Mouse (Mus musculus) kidney, adult 8-10 months (tissue): ENCODE data around the gene Nrxn3.

Experiments used
- DNase-seq, 2 experiments: peaks; one replicate each; pipeline ENCODE4 v3.0.0; 2022

Gene Nrxn3

DNA sequence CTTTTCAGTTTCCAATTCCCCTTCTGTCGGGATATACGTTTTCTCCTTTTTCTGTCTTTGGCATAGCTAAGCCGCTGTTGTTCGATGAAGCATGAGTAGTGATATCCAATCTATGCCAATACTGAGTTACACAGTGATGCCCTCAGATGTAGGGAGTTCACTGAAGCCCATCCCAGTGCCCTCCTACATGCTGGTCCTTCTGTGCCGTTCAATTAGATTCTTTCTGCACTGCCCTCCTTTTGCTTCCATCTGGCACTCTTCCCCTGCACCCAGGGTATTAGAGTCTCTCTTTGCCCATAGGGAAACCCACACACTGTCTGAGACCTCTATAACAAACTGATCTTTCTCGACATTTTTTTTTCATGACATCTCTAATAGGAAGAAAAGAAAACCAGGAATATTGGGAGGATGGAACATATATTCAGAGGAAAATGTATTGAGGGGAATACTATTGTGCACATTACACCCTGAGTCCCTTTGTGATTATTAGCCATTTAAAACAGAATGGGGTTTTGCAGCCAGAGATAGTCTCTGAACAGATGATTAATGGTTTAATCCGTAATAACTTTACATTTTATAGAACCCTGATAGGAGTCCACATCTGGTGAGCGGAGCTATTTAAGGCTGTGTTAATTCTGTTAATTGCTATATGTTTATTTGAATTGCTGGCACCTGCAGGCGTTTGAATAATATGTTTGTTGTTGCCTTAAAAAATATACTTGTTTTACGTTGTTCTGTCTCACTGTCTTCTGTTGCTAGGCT, 476.3 kb downstream of the Nrxn3 start:
- DNase-seq: no peak

DNA sequence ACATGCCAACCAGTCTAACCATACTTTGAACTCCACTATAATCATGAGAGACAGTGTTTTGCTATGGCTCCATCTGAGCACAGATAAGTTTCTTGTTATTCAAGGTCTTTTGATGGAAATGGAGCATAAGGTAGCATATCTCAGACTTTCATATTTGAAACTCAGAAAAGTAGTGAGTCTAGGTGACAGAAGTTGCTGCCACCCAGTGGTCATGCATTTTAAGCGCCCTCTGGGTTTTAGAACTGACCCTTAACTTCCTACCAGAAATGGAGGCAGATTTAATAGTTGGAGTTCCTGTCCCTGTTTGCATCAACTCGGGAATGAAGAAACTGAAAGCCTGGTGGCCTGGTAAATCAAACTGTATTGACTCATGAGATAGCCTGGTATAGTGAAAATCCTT, 488.9 kb downstream of the Nrxn3 start:
- DNase-seq: peak in 1 of 2 experiments; percentile 2

DNA sequence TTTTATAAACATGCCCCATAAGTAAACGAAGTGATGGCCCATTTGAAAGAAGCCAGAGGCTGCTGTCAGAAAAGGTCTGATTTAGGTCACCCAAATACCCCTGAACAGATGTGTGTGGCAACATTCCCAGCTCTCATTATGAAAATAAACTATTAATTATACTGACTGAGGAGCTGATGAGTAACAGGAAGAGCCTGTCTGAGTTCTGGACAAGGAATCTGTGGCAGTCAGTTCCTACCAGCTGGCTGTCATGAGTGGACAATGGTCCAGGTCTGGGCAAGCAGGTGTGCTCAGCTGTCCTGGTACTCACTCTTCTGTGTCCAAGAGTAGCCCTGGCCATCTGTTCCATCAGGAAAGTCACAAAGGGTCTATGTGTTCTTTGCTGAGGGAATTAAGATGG, 517.1 kb downstream of the Nrxn3 start:
- no peak for DNase-seq

DNA sequence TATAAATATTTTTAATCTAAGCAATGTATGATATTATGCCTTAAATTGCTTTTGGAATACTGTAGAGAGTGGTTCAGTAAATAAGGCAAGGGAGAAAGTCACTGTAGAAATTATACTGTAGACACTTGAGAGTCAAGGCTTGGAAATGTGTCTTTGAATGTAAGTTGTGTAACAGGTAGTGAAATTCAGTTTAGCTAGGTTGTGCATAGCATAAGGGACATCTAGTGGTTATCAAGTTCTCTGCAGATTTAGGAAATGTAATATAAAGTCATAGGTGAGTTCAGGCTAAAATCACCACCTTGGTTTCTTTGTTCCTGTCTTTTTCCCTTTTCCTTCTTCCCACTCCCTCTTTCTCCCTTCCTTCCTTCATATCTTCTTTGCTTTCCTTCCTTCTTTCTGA, 518.9 kb downstream of the Nrxn3 start:
- no peak for DNase-seq

DNA sequence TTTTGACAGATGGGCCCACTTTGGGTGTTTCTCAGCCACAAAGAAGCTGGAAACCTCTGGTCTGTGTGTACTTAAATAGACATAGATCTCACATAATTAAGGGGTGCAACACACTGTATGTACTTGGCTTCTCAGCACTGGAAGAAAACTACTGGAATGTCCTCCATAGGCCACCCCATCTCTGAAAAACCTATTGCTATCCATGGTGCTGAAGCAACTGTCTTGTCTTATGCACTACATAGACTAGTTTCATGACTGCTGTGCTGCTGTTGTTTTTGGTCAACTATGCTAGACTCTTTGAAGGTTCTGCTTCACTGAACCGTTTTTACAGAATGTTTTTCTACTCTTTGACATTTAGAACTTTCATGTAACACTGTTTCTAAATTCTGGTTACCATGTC, 519.8 kb downstream of the Nrxn3 start:
- no peak for DNase-seq

DNA sequence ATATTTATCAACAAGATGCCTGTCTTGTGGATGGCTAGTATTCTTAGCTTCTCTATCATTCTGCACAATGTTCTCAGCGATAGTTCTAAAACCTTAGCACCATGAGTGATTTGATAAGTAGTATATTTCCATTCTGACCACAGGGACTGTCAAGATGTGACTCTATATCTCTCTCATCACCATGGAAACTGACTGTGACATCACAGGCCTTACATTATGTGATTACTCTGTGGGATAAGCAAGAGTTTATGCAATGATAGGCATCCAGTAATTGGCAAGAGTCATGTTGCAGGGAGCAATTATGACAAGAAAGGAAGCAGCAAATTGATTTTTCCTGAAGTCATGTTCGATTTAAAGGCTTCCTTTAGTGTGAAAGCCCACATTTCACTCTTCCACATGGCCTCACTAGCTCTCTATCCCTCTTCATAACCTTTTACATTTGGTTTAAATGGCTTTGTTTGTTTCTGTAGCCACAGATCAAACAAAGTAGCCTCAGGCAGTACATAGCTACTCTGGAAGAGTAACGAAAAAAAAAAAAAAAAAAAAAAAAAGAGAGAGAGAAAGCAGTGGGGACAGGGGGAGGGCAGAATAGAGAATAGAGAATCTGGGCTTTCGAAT, 532.7 kb downstream of the Nrxn3 start:
- DNase-seq: no peak

DNA sequence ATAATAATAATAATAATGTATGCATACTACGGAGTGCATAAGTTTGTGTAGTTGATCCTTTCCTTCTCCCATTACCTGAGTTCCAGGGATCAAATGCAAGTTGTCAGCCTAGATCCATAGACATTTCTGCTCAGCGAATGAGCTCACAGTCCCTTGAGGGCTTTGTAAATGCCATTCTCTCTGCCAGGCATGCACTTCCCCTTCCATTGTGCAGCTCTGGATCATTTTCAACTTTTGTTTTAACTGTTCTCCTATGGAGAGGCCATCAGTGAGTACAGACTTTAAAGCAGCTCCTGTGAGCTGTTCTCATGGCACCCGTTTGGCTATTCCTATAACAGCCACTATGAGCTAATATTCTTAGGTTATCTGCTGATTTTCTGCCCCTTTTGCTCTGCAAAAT, 536.2 kb downstream of the Nrxn3 start:
- DNase-seq: no peak

DNA sequence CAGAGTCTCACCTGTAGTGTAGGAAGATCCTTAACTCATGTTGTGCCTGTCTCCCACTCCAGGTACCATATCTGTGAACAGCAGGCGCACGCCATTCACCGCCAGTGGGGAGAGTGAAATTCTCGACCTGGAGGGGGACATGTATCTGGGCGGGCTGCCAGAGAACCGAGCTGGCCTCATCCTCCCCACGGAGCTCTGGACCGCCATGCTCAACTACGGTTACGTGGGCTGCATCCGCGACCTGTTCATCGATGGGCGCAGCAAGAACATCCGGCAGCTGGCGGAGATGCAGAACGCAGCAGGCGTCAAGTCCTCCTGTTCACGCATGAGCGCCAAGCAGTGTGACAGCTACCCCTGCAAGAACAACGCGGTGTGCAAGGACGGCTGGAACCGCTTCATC, 537.4 kb downstream of the Nrxn3 start:
- DNase-seq: no peak

DNA sequence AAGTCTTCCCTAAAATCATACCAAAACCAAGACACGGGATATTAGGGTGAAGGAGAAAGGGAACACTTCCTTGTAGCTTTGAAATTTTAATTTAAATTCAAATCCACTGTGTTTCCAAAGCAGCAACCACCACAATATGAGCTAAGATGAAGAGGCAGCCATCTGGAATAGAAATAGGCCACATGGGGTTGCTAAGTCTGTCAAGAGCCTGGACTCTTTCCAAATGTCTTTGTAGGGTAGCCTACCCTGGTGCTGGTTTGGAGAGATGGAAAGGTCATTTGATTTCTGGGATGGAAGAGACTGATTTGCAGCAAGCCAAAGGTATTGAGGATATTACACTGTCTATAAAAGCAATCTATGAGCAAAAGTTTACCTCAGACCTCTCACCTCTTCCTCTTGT, 539.6 kb downstream of the Nrxn3 start:
- no peak for DNase-seq

DNA sequence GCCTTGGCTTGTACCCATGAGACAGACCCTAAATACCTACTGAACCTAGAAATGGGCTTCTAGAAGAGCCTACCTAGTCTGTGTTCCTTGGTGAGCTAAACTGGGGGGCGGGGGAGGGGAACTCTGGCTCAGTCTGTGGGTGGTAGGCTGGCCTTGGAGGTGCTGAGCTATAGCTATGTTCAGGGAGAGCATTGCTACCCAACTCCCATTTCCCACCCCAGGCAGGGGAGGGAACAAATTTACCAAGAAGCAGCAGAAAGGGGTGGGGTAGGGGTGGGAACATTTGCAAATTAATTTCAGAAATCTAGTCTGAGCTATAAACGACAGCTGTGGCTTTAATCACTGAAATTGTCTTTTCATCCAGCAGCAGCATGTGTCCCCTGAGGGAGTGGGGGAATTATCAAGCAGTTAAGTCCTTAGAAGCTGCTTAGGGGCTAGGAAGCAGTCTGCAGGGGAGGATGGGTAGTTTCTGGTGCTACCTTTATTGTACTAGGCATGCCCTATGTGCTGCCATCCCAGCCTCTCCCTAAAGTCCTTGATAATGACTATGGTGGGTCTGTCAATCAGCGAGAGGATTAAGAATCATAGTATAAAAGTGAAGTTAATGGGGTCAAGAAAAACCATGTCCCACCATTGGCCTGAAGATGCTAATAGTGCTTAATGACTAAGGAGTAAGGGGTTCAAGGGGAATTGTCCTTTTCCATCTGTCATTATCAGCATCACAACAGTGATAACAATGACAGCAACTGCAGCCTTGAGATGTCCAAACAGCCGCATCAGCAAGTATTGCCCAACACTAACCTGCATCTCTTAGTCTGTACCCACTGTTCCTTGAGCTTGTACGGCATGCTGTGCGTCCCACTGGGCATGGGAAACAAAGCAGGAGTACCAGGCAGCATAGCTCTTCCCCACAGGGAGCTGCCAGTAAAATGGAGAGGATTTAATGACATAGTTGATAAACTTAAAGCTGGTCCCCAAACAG, 560.0 kb downstream of the Nrxn3 start:
- DNase-seq: no peak

DNA sequence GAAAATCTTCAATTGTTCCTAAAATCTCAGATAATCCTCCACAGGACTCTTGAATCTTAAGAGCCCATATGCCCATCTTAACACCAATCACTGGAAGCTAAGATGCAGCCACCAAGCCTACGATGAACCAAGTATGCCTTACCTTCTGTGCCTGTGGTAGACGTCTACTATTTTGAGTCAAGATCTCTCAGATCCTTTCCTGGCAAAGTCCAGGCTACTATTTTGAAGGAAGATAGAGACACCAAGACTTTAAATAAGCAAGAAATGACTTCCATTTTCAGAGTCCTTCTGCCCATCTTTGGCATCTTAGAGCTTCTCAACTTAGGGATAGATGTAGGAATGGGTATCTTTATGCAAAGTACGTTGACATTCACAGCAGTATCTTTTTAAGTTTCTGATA, 561.7 kb downstream of the Nrxn3 start:
- DNase-seq: no peak

DNA sequence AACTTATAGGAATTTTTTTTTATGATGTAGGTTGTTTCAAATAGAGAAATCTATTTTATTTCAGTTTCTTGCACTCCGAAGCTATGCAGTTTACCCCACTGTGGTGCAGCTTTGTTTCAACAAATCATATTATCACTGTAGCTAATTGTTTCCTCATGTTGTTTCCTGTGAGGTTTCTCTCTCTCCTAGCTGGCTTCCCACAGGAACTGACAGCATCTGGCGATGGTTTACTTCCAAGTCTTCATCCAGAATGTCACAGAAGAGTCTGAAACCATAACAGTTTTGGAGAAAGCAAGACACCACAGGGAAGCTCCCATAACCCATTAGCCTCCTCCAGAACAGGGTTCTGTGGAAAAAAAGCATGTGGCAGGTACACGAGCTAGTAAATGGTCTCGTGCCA, 564.4 kb downstream of the Nrxn3 start:
- no peak for DNase-seq

DNA sequence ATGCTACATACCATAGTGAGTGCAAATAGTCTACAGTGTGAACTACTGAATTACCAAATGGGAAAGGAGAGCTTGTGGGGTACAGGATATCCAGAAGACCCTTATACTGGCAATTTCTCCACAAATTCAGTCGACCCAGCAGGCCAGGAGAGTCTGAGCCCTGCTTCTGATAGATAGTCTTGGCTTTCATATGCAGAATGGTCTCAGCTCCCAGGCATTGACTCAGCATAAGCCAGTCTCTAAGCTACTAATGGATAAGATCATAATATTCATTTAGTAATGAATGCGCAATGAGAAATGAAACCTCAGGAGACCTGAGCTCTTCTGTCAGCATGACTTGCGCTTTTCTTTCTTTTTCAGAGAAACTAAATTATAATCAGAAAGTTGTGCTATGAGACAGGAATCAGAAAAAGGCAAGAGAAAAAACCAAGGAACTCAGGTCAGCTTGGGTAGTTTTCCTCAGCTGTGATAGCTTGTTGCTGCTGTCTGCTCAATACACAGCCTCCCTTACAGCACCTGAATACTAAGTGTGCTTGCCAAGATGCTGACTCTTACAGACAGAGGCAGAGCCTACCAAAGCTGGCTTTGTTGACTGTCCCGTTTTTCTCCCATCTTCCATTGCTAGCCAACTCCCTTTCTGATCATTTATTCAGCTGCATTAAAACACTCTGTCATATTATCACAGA, 567.1 kb downstream of the Nrxn3 start:
- DNase-seq: no peak

DNA sequence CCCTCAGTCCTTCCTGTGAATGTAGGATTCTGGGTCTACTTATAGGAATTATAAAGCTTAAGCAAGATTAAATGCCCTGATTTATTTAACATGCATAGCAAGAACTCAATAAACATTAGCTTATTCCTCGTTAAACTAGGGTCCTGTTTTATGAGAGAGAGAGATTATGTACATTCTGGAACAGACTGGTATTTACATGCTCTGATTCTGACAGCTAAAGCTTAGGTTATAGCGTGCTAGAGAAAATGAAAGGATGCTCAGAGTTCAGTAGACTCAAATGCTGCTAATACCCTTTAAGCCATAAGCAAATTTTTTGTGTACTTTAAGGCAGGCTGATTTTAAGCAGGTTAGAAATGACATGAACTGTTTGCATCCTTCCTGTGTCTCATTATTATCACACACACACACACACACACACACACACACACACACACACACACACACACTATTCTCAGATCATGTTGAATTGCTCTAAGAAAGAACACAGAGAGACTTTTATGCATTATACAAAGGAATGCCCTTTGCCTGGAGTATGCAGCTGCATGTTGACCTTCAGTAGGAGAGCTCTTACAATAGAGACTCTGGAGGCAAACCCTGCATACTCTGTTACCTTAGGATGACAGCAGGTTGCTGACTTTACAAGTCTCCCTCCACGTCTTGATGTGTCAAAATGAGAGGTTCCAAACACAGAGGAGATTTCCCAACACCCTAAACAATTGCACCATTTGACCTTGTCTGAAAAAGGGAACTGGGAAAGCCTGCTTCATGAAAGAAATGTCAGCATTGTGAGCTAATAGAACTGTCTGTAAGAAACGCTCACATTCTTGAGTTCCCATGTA, 568.3 kb downstream of the Nrxn3 start:
- no peak for DNase-seq

DNA sequence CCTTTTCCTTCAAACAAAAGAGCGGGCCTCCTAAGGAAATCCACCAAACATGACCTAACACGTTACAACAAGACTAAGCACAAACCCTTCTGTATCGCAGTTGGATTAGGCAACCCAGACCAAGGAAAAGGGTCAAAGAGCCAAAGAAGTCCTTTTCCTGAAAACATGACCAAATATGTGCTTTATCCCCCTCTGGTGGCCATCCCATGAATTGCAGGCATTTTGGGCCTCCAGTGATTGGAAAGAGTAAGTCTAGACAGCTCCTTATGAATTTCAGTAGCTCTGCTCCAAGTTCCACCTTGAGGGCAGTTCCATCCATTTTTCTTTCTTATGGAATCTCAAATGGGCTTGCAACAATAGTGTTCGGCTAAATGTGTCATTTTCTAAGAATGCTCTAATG, 579.3 kb downstream of the Nrxn3 start:
- DNase-seq: peak; percentile 9 to 69

DNA sequence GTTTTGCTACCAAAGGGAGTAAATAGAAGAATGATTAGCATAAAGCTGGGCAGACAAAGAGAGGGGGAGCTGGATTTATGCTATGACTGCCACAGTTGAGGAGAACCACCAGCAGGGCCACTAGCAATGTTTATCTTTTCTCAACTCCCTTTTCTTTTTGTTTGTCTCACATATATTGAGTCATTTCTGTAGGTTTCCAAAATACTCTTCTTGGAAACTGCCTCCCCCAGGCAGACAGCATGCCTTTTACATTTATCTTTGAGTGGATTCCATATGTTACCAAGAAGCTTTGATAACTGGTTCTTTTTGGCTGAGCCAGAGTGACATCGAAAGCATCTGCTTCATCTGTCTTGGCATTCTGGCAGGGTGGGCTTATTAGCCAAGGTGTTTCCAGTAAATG, 587.5 kb downstream of the Nrxn3 start:
- no peak for DNase-seq

DNA sequence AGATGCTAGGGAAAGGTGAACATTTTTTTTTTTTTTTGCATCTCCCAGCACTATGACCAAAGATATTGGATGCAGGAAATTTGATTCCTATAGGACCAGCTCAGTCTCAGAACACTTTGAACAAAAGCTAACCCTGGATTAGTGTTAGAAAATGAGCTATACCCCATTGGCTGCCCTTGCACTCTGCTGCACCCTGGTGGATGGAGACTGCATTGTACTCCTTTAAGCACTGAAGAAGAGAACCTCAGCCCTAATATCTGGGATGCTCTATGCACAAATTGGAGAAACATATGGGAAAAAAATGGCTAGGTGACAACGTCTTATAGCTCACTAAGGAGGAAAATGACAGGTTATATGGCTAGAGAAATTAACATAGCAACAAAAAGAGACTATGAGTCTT, 589.9 kb downstream of the Nrxn3 start:
- DNase-seq: peak in 1 of 2 experiments; percentile 24

DNA sequence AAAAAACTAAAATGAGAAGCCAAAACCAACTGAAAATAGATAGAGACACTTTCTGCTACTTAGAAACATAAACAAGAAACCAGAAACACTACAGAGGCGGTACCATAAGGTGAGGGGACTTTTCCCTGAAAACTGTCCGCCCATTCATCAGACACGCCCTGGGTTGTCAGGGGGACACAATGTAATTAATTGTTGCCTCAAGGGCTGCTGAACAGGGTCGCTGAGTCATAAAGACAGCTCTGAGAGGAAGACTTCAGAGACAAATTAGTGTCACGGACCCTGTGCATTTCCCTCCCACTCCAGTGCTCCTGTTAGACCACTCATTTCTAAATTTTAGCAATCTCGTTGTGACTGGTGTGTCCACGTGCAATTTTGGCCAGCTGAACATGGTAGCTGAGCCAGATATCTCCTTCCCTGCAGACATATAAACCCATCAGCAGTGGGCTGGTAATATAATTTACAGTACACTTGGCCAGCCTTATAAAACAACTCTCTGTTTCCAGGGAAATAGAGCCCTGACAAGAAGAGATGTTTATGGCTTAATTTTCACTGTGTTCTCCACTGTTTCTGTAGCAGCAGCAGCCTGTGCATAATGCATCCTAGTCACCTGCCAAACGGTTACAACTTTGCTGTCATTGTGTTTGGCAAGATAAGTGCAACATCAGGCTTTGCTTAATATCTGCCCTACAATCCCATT, 603.3 kb downstream of the Nrxn3 start:
- no peak for DNase-seq

DNA sequence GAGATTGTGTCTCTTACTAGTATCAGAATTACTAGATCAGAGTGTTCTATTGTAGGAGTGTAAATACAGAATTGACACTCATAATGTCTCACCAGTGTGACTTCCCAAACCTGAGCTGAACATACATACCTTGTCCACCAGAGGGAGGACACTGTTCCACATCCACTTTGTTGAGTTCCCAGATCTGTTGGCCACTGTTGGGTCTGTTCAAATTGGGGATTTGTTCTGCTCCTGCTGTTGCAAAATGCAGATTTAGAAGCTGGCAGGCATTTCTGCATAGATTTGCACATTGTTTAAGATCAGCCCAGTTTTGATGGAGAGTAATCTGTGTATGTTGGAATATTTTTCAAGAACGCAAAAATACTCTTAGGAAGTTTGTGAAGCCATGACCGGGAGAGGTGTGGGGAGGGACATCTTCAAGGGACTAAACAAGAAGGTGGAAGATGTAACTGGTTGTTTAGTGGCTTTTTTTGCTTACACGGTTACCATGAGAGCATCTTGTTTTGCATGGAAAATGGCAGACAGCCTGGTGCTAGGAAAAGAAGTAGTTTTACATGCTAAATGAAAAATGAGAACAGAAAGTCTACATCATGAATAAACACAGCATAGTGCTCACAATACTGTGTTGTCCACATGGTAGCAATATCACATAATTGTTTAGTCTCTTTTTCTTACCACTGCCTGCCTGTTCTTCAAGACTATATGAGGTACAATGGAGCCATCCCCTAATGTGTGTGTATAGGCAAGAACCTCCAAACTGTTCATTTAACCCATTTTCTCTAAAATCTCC, 609.0 kb downstream of the Nrxn3 start:
- no peak for DNase-seq

DNA sequence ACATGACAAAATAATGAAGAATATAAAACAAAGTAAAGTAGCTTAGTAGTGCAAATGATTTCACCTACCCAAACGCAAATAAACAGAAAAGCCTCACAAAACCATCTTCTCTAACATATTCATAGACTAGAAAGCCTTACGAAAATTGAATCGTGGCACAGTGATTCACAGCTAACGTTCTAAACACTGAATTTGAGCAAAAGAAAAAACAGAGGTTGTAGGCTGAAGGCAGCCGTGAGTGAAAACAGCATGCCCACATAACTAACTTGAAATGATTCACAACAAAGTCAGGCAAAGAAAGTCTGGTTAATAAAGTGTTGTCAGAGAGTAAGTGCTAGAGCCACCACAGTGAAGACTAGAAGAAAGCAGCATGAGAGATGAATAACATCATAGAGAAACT, 610.8 kb downstream of the Nrxn3 start:
- no peak for DNase-seq

DNA sequence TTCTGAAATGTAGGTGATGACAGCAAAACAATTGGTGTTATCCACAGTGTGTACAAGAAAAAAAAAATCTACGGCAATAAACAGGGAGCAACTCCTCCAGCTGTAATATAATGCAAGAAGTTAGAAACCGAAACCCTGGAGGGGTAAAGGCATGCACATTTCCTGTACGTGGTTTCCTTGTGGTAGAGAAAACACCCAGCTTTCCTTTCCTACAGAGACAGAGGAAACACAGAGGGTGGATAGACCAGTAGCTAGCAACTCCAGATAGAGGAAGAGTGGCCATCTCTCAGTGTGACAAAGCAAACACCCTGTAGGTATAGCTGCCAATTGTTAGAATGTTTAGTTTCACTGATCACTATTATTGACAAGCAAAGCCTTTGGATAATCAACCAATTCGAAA, 642.2 kb downstream of the Nrxn3 start:
- DNase-seq: no peak
